Mouse (Mus musculus) heart, embryonic 15.5 days (tissue): ENCODE measurements at regions not wholly inside any gene's neighbourhood (a gene's known extent, or its start where the extent isn't known, plus 50 kb on each side); places are given as distances from the start of the nearest gene placed in this dataset.

ENCODE experiments used
- ATAC-seq: fragments of 200-750 bp; cut with Nextera tagmentation; replicated peaks from 2 replicates; pipeline ENCODE4 v1.8.0; 2017; ENCODE audit warnings: low read depth, moderate TSS enrichment; ENCODE audit not compliant: insufficient number of reproducible peaks, insufficient read depth, low FRiP score
- H3K27ac ChIP-seq: fragments of 300-500 bp; sonication (generic); 2 replicates; pipeline ENCODE4 v1.5.1; 2015; ENCODE audit warnings: mild to moderate bottlenecking, inconsistent platforms
- H3K27me3 ChIP-seq: fragments of 300-500 bp; sonication (generic); 2 replicates; pipeline ENCODE4 v1.6.1; 2015; ENCODE audit warnings: inconsistent platforms
- H3K36me3 ChIP-seq: fragments of 300-500 bp; sonication (generic); 2 replicates; pipeline ENCODE4 v1.6.1; 2015; ENCODE audit warnings: mild to moderate bottlenecking, inconsistent platforms
- H3K4me1 ChIP-seq: fragments of 300-500 bp; sonication (generic); replicated peaks from 2 replicates; pipeline ENCODE4 v1.6.1; 2015; ENCODE audit warnings: inconsistent platforms
- H3K4me2 ChIP-seq: fragments of 300-500 bp; sonication (generic); 2 replicates; pipeline ENCODE4 v1.6.1; 2015; ENCODE audit warnings: inconsistent platforms, mild to moderate bottlenecking, moderate library complexity
- H3K4me3 ChIP-seq: fragments of 300-500 bp; sonication (generic); 2 replicates; pipeline ENCODE4 v1.5.1; 2015; ENCODE audit warnings: mild to moderate bottlenecking, inconsistent platforms
- H3K9ac ChIP-seq: fragments of 300-500 bp; sonication (generic); 2 replicates; pipeline ENCODE4 v1.6.1; 2015; ENCODE audit warnings: mild to moderate bottlenecking, inconsistent platforms
- H3K9me3 ChIP-seq: fragments of 300-500 bp; sonication (generic); replicated peaks from 2 replicates; pipeline ENCODE4 v1.6.1; 2016; ENCODE audit warnings: inconsistent platforms
- WGBS: fragments of 180-500 bp; shearing (Covaris S2); methylation state at CpG from one replicate; pipeline ENCODE4 v1.1.7; 2015; ENCODE audit warnings: mixed read lengths; 5-methylcytosine and 5-hydroxymethylcytosine counted together

DNA sequence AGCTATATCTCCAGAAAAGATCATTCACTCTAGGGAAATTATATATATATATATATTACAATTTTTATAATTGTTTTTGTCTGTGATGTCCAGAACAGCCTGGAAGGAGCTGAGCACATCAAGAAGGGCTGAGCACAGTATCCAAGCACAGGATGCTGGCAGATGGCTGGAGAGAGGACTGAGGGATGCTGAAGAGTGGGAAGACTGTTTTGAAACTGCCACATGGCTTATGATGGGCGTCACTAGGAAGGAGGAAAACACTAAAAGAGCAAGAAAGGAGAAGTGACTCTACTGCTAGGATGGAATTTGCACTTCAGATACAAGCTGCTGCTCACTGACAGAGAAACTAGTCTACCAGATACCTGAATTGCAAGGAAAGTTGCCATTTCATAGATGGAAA lies 50.4 kb upstream of the Atg10 start:
- 76% methylated on average over 1 of the region's 1 CpGs for WGBS

DNA sequence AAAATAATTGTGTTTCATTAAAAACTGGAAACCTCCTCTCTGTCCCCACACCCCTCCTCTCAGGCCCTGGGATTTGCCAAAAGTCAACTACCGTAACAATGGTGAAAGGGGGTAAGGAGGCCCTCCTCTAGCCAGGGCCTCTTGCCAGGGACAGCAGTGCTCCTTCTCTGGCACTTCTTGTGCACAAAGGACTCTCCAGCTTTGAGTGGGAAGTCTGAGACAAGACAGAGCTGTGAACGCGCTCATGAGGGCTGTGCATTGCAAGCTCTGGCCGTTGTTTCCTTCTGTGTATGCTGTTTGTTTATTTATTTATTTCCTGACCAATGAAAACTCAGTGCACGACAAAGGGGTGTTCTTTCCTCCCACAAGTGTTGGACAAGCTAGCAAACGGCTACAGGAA lies 50.8 kb upstream of the Atg10 start:
- H3K36me3 ChIP-seq, result no peaks in the 10 kb centered on the region
- no peak overlapping the region for H3K4me3 ChIP-seq
- no peaks in the 10 kb centered on the region for H3K9me3 ChIP-seq
- ATAC-seq, result no peak
- no peaks in the 10 kb centered on the region for H3K27me3 ChIP-seq
- no peak overlapping the region for H3K4me2 ChIP-seq
- H3K27ac ChIP-seq, result no peak overlapping the region
- H3K9ac ChIP-seq, result no peak overlapping the region
- 44% methylated on average over 6 of the region's 6 CpGs for WGBS
- peaks cover 2% of the 10 kb centered on the region; the same call in 1 of the 2 replicates for H3K4me1 ChIP-seq

More for the DNA sequence above, 50.4 kb upstream of the Atg10 start:
- Histone ChIP-seq H3K27me3 (no peaks in the 10 kb centered on the region), H3K36me3 (no peaks in the 10 kb centered on the region), H3K9me3 (no peaks in the 10 kb centered on the region), H3K9ac (no peak overlapping the region), H3K27ac (no peak overlapping the region), H3K4me1 (peaks cover 2% of the 10 kb centered on the region; the same call in 1 of the 2 replicates), H3K4me3 (no peak overlapping the region), H3K4me2 (no peak overlapping the region)
- no peak for ATAC-seq

DNA sequence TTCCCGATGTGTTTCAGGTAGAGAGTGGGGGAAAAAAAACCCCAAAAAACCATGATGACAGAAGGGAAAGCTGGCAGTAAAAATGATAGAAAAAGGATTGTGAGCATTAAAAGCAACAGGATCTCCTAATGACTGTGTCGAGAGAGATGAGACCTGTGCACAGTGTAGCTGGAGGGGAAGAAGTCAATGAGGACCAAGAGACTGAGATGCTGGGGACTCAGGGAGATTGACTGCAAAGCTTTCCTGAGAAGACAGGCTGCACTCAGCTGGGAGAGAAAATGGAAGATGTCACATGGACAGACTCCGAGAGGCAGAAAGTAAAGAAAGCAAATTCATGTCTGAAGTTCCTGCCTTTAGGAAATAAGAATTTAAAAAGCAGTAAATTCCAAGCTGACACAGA lies 55.7 kb upstream of the Atg10 start:
- Histone ChIP-seq H3K4me1 (peaks cover 2% of the 10 kb centered on the region; the same call in 1 of the 2 replicates), H3K27ac (no peak overlapping the region), H3K4me2 (no peak overlapping the region), H3K9ac (no peak overlapping the region), H3K4me3 (no peak overlapping the region), H3K9me3 (no peaks in the 10 kb centered on the region), H3K27me3 (no peaks in the 10 kb centered on the region), H3K36me3 (no peaks in the 10 kb centered on the region)
- 88% methylated on average over 3 of the region's 3 CpGs for WGBS
- no peak for ATAC-seq

DNA sequence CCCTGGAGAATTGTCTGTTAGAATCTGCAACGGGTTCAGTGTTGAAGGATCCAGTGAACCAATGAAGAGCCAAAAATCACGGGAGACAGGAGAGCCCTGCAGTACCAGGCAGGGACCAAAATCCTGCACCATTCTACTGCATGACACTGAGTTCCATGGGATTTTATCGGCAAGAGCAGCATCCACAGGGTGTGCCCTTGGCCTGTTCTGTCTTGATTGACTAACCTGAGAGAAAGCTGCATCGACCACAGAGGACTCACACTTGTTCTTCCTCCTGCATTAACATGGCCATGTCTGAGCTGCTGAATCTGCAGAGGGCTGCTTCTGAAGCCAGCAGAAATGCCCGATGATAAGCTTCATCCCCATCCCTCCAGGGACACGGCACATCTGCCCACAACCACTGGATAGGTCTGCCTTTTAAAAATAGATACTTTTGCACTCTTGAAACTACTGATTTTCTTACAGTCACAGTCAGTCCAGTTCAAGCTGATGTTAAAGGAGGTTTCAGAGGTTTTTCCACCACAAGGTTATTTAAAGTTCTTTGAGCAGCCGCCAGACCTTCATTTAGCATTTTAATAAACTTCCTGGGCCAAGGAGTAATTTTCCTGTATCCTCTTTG lies 71.9 kb upstream of the Atg10 start:
- Histone ChIP-seq H3K9ac (no peak overlapping the region; the same call in 1 of the 2 replicates), H3K9me3 (no peaks in the 10 kb centered on the region), H3K36me3 (no peaks in the 10 kb centered on the region), H3K4me2 (no peak overlapping the region), H3K27me3 (no peaks in the 10 kb centered on the region), H3K4me3 (no peak overlapping the region), H3K27ac (no peak overlapping the region), H3K4me1 (no peaks in the 10 kb centered on the region)
- no peak for ATAC-seq
- WGBS, result 68% methylated on average over 7 of the region's 7 CpGs

GRCm38 (mm10) chr13:91296521-91297160 lies 72.9 kb upstream of the Atg10 start:
- WGBS, result 59% methylated on average over 5 of the region's 5 CpGs
- Histone ChIP-seq H3K4me1 (no peaks in the 10 kb centered on the region), H3K9me3 (no peaks in the 10 kb centered on the region), H3K36me3 (no peaks in the 10 kb centered on the region), H3K4me2 (no peak overlapping the region), H3K27me3 (no peaks in the 10 kb centered on the region), H3K4me3 (no peak overlapping the region), H3K9ac (no peak overlapping the region), H3K27ac (no peak overlapping the region)
- no peak for ATAC-seq

DNA sequence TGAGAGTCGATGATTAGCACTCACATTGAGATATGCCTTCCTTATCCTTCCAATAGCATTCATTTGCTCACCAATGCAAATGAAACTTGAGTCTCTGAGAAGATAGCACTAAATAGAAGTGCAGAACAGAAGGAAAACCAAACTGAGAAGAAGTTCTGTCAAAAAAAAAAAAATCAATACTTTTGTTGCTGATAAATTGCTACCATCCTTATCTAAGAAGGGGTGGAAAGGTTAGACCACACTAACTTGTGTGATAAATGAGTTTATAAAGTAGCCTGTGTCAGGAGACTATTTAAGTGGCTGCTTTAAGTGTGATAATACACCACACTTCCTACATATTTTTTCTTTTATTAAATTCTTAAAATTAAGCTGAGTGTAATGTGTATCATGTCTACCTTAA lies 78.1 kb upstream of the Atg10 start:
- Histone ChIP-seq H3K27ac (no peak overlapping the region), H3K36me3 (no peaks in the 10 kb centered on the region), H3K4me1 (no peaks in the 10 kb centered on the region), H3K4me2 (no peak overlapping the region), H3K9ac (no peak overlapping the region), H3K9me3 (no peaks in the 10 kb centered on the region), H3K4me3 (no peak overlapping the region), H3K27me3 (no peaks in the 10 kb centered on the region)
- WGBS, result 62% methylated on average over 1 of the region's 1 CpGs
- ATAC-seq, result no peak

- ATAC-seq, result no peak
- H3K27me3 ChIP-seq, result no peaks in the 10 kb centered on the region
- no peaks in the 10 kb centered on the region for H3K4me1 ChIP-seq
- 51% methylated on average over 6 of the region's 6 CpGs for WGBS
- H3K9ac ChIP-seq, result no peak overlapping the region
- no peak overlapping the region for H3K27ac ChIP-seq
- H3K9me3 ChIP-seq, result no peaks in the 10 kb centered on the region
- no peak overlapping the region for H3K4me3 ChIP-seq
- no peaks in the 10 kb centered on the region for H3K36me3 ChIP-seq
- H3K4me2 ChIP-seq, result no peak overlapping the region
Observed at GRCm38 (mm10) chr13:91305697-91306405, 82.1 kb upstream of the Atg10 start.

GRCm38 (mm10) chr13:91306545-91306944 lies 82.8 kb upstream of the Atg10 start:
- Histone ChIP-seq H3K9me3 (no peaks in the 10 kb centered on the region), H3K4me1 (no peaks in the 10 kb centered on the region), H3K27ac (no peak overlapping the region), H3K4me3 (no peak overlapping the region), H3K36me3 (no peaks in the 10 kb centered on the region), H3K27me3 (no peaks in the 10 kb centered on the region), H3K9ac (no peak overlapping the region), H3K4me2 (no peak overlapping the region)
- no peak for ATAC-seq
- 82% methylated on average over 4 of the region's 4 CpGs for WGBS

DNA sequence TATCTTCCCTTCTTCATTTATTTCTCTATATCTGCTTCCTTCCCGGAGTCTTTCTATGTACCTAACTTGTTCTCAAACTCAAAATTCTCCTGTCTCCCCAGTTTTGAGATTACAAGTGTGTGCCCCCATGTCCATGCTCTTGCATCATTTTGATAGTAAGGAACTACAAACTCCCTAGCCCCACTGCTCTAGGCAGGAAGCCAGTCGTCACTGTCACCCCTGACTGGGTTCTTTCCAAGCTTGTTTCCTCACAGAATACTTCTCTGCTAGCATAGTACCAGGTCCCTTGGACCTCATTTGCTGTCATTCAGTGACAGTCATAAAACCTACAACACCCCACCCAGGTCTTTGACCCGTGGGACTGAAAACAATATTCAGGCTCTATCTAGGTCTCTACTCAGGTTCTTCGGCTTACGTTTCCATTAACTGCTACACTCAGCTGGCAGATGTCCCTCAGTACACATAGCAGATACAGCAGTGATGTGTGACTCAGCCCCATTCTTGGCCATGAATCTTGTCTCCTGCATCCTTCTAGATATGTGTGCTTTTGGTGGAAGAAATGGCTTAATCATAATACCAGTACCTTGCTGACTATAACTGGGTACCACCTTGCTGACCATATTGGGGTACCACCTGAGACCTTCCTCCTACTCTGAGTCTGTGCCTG lies 89.3 kb upstream of the Atg10 start:
- 66% methylated on average over 5 of the region's 5 CpGs for WGBS
- H3K27ac ChIP-seq, result no peak overlapping the region
- no peak overlapping the region for H3K9ac ChIP-seq
- H3K4me1 ChIP-seq, result no peaks in the 10 kb centered on the region
- no peak overlapping the region for H3K4me2 ChIP-seq
- no peaks in the 10 kb centered on the region for H3K27me3 ChIP-seq
- no peak for ATAC-seq
- no peak overlapping the region for H3K4me3 ChIP-seq
- no peaks in the 10 kb centered on the region for H3K36me3 ChIP-seq
- no peaks in the 10 kb centered on the region for H3K9me3 ChIP-seq

DNA sequence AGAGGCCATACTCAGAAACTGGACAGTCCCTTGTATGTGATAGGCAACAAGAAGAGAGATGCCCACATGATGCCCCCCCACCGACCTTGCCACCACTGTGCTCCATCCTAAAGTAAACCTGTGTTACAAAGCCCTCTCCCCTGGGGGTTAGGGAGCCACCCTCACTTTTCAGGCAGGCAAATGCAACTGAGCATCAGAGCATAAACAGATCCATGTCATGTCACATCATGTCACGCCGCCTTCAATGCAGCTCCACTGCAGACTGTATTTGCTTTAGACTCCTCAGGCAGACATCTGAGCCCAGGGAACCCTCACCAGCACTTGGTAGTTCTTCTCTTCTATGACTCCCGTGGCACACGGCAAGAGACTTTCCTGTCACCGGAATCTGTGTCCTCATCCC lies 98.6 kb upstream of the Atg10 start:
- no peak for ATAC-seq
- H3K4me1 ChIP-seq, result no peaks in the 10 kb centered on the region
- H3K27me3 ChIP-seq, result no peaks in the 10 kb centered on the region
- H3K4me3 ChIP-seq, result no peak overlapping the region
- no peaks in the 10 kb centered on the region for H3K9me3 ChIP-seq
- no peak overlapping the region for H3K9ac ChIP-seq
- H3K27ac ChIP-seq, result no peak overlapping the region
- H3K4me2 ChIP-seq, result no peak overlapping the region
- H3K36me3 ChIP-seq, result no peaks in the 10 kb centered on the region
- WGBS, result 88% methylated on average over 6 of the region's 6 CpGs

GRCm38 (mm10) chr13:91326834-91327233 lies 103.1 kb upstream of the Atg10 start:
- no peaks in the 10 kb centered on the region for H3K27me3 ChIP-seq
- no peak overlapping the region for H3K27ac ChIP-seq
- H3K9me3 ChIP-seq, result no peaks in the 10 kb centered on the region
- no peak for ATAC-seq
- H3K4me1 ChIP-seq, result no peaks in the 10 kb centered on the region
- H3K36me3 ChIP-seq, result no peaks in the 10 kb centered on the region
- H3K4me2 ChIP-seq, result no peak overlapping the region
- 69% methylated on average over 3 of the region's 3 CpGs for WGBS
- no peak overlapping the region for H3K4me3 ChIP-seq
- H3K9ac ChIP-seq, result no peak overlapping the region
